Mouse (Mus musculus): ENCODE measurements around the gene Pnkp. TPM values are rescaled to one million over a fixed set of nuclear protein-coding genes. Genes with fewer than 3 reads are reported as not detected.

Gene Pnkp
- total and polyA plus RNA-seq, 2 experiments from 2014 or later, result 29.8 to 30.5 TPM

- H3K36me3 ChIP-seq (ENCODE audit: insufficient read depth), result peaks cover 54% of the 10 kb centered on the region
- TF ChIP-seq CTCF (IDR thresholded peaks at IDR 0.05; ENCODE audit: low read depth), result no peak
- ATAC-seq, result no peak
Measured at GRCm38 (mm10) chr7:44886964-44887363, 30.0 kb downstream of the Pnkp start.

GRCm38 (mm10) chr7:44888256-44889105 lies 31.5 kb downstream of the Pnkp start:
- 81% methylated on average over 13 of the region's 13 CpGs for WGBS
- no peak overlapping the region for H3K4me3 ChIP-seq (ENCODE audit: low read depth, low read length)
- H3K4me2 ChIP-seq (ENCODE audit: low read depth), result no peak overlapping the region
- DNase-seq (no peak), ATAC-seq (no peak)
- no peaks in the 10 kb centered on the region for H3K27me3 ChIP-seq (ENCODE audit: insufficient read depth, low read length)
- H3K27ac ChIP-seq (ENCODE audit: low read depth, low read length), result no peak overlapping the region
- peaks cover 41% of the 10 kb centered on the region for H3K36me3 ChIP-seq (ENCODE audit: insufficient read depth)
- no peak overlapping the region for H3K9ac ChIP-seq
- no peak for TF ChIP-seq CTCF (IDR thresholded peaks at IDR 0.05; ENCODE audit: low read depth)
- peaks cover 14% of the 10 kb centered on the region; the same call in 1 of the 2 replicates for H3K4me1 ChIP-seq (ENCODE audit: insufficient read depth)
- H3K9me3 ChIP-seq (ENCODE audit: low read length), result no peaks in the 10 kb centered on the region

More at GRCm38 (mm10) chr7:44886964-44887363, 30.0 kb downstream of the Pnkp start:
- no peaks in the 10 kb centered on the region for H3K27me3 ChIP-seq (ENCODE audit: insufficient read depth, low read length)
- no peak overlapping the region for H3K4me2 ChIP-seq (ENCODE audit: low read depth)
- H3K27ac ChIP-seq (ENCODE audit: low read depth, low read length), result no peak overlapping the region
- no peak overlapping the region for H3K4me3 ChIP-seq (ENCODE audit: low read depth, low read length)
- no peaks in the 10 kb centered on the region for H3K9me3 ChIP-seq (ENCODE audit: low read length)
- 89% methylated on average over 7 of the region's 7 CpGs for WGBS
- DNase-seq, result no peak
- H3K9ac ChIP-seq, result no peak overlapping the region
- H3K4me1 ChIP-seq (ENCODE audit: insufficient read depth), result peaks cover 9% of the 10 kb centered on the region; the same call in 1 of the 2 replicates

- no peak overlapping the region for H3K4me3 ChIP-seq (ENCODE audit: low read depth, low read length)
- DNase-seq (no peak), ATAC-seq (no peak)
- no peaks in the 10 kb centered on the region for H3K9me3 ChIP-seq (ENCODE audit: low read length)
- H3K27ac ChIP-seq (ENCODE audit: low read depth, low read length), result no peak overlapping the region
- no peaks in the 10 kb centered on the region for H3K27me3 ChIP-seq (ENCODE audit: insufficient read depth, low read length)
- H3K36me3 ChIP-seq (ENCODE audit: insufficient read depth), result peaks cover 26% of the 10 kb centered on the region
- WGBS, result 91% methylated on average over 6 of the region's 7 CpGs
- H3K4me1 ChIP-seq (ENCODE audit: insufficient read depth), result peaks cover 31% of the 10 kb centered on the region
- TF ChIP-seq CTCF (IDR thresholded peaks at IDR 0.05; ENCODE audit: low read depth), result no peak
- H3K4me2 ChIP-seq (ENCODE audit: low read depth), result peak overlapping the region; percentile 86
- H3K9ac ChIP-seq, result no peak overlapping the region
Measured at GRCm38 (mm10) chr7:44890180-44890579, 33.2 kb downstream of the Pnkp start.

GRCm38 (mm10) chr7:44890737-44891136 lies 33.8 kb downstream of the Pnkp start:
- Histone ChIP-seq H3K4me2 (ENCODE audit: low read depth) (peak overlapping the region; percentile 86), H3K36me3 (ENCODE audit: insufficient read depth) (peaks cover 20% of the 10 kb centered on the region), H3K9me3 (ENCODE audit: low read length) (no peaks in the 10 kb centered on the region), H3K4me3 (ENCODE audit: low read depth, low read length) (peak overlapping the region; percentile 88), H3K27me3 (ENCODE audit: insufficient read depth, low read length) (no peaks in the 10 kb centered on the region), H3K9ac (peak overlapping the region; percentile 86; the same call in 1 of the 2 replicates), H3K27ac (ENCODE audit: low read depth, low read length) (no peak overlapping the region), H3K4me1 (ENCODE audit: insufficient read depth) (peaks cover 32% of the 10 kb centered on the region)
- TF ChIP-seq CTCF (IDR thresholded peaks at IDR 0.05; ENCODE audit: low read depth), result no peak
- 33% methylated on average over 4 of the region's 4 CpGs for WGBS
- ATAC-seq (no peak), DNase-seq (no peak)

- ATAC-seq, result no peak
- Histone ChIP-seq H3K27ac (ENCODE audit: low read depth, low read length) (peak overlapping the region; percentile 100), H3K4me2 (ENCODE audit: low read depth) (peak overlapping the region; percentile 86), H3K9ac (peak overlapping the region; percentile 86), H3K27me3 (ENCODE audit: insufficient read depth, low read length) (no peaks in the 10 kb centered on the region), H3K4me3 (ENCODE audit: low read depth, low read length) (peak overlapping the region; percentile 88), H3K4me1 (ENCODE audit: insufficient read depth) (peaks cover 36% of the 10 kb centered on the region), H3K9me3 (ENCODE audit: low read length) (no peaks in the 10 kb centered on the region), H3K36me3 (ENCODE audit: insufficient read depth) (peaks cover 14% of the 10 kb centered on the region)
- no peak for DNase-seq
- 9% methylated on average over 6 of the region's 6 CpGs for WGBS
- no peak for TF ChIP-seq CTCF (IDR thresholded peaks at IDR 0.05; ENCODE audit: low read depth)
Measured at GRCm38 (mm10) chr7:44891611-44892010, 34.7 kb downstream of the Pnkp start.

GRCm38 (mm10) chr7:44892276-44892921 lies 35.5 kb downstream of the Pnkp start, which contains the start of gene Med25:
Gene Med25, minus strand, starts transcription at chr7:44892712.
- H3K27me3 ChIP-seq (ENCODE audit: insufficient read depth, low read length), result no peaks in the 10 kb centered on the region
- peaks cover 7% of the 10 kb centered on the region for H3K36me3 ChIP-seq (ENCODE audit: insufficient read depth)
- peak within 1 kb of the TSS; percentile 86 for H3K9ac ChIP-seq
- WGBS, result 1% methylated on average over 56 of the region's 56 CpGs
- peaks cover 38% of the 10 kb centered on the region for H3K4me1 ChIP-seq (ENCODE audit: insufficient read depth)
- ATAC-seq (peak; percentile 74), DNase-seq (peak; percentile 98)
- TF ChIP-seq CTCF (IDR thresholded peaks at IDR 0.05; ENCODE audit: low read depth), result no peak
- no peaks in the 10 kb centered on the region for H3K9me3 ChIP-seq (ENCODE audit: low read length)
- H3K4me3 ChIP-seq (ENCODE audit: low read depth, low read length), result peak within 1 kb of the TSS; percentile 88
- H3K27ac ChIP-seq (ENCODE audit: low read depth, low read length), result peak within 1 kb of the TSS; percentile 100
- peak within 1 kb of the TSS; percentile 86 for H3K4me2 ChIP-seq (ENCODE audit: low read depth)

GRCm38 (mm10) chr7:44893197-44893596 lies 36.3 kb downstream of the Pnkp start:
- Histone ChIP-seq H3K9ac (peak overlapping the region; percentile 35; the same call in 1 of the 2 replicates), H3K36me3 (ENCODE audit: insufficient read depth) (peaks cover 7% of the 10 kb centered on the region), H3K4me1 (ENCODE audit: insufficient read depth) (peaks cover 38% of the 10 kb centered on the region), H3K9me3 (ENCODE audit: low read length) (no peaks in the 10 kb centered on the region), H3K27me3 (ENCODE audit: insufficient read depth, low read length) (no peaks in the 10 kb centered on the region), H3K27ac (ENCODE audit: low read depth, low read length) (peak overlapping the region; percentile 100), H3K4me2 (ENCODE audit: low read depth) (peak overlapping the region; percentile 86), H3K4me3 (ENCODE audit: low read depth, low read length) (peak overlapping the region; percentile 88)
- WGBS, result 2% methylated on average over 8 of the region's 8 CpGs
- no peak for TF ChIP-seq CTCF (IDR thresholded peaks at IDR 0.05; ENCODE audit: low read depth)
- ATAC-seq (no peak), DNase-seq (peak; percentile 66)

All from forebrain, postnatal 0 days (tissue).